Mouse (Mus musculus): ENCODE results near the gene Pafah1b1. TPM values are rescaled to one million over a fixed set of nuclear protein-coding genes. Genes with fewer than 3 reads are reported as not detected.

The Pafah1b1 gene
- total RNA-seq, 2 experiments from 2014 or later, result 107 to 138 TPM

GRCm38 (mm10) chr11:74625333-74625732 is 99.1 kb downstream of the Pafah1b1 start:
- no peak for DNase-seq (ENCODE audit: low spot score)

Other genes with a start within 250 kb of the Pafah1b1 start
- 1 to 10 TPM; 5.1 to 6.7 TPM for gene Rap1gap2, start 113.8 kb downstream of the Pafah1b1 start, total RNA-seq (2021)
- under 1 TPM; 0.05 TPM for gene Ccdc92b, start 105.1 kb downstream of the Pafah1b1 start, total RNA-seq (2021)
- 10 to 100 TPM; 90.2 to 100.0 TPM for gene Cluh, start 75.2 kb downstream of the Pafah1b1 start, total RNA-seq (2021)
- 10 to 100 TPM; 11.1 to 14.2 TPM for gene Mettl16, start 46.2 kb upstream of the Pafah1b1 start, total RNA-seq (2021)
- 1 to 10 TPM; 4.8 to 7.0 TPM for gene Mnt, start 106.2 kb upstream of the Pafah1b1 start, total RNA-seq (2021)
- 1 to 10 TPM; 1.6 to 2.4 TPM for gene Sgsm2, start 172.4 kb upstream of the Pafah1b1 start, total RNA-seq (2021)
- gene Tsr1, start 173.4 kb upstream of the Pafah1b1 start, total RNA-seq (2021), result 10 to 100 TPM; 22.8 to 26.7 TPM
- 10 to 100 TPM; 11.8 to 12.3 TPM for gene Smg6, start 201.2 kb upstream of the Pafah1b1 start, total RNA-seq (2021)
- 10 to 100 TPM; 15.6 to 22.8 TPM for gene Srr, start 201.3 kb upstream of the Pafah1b1 start, total RNA-seq (2021)

Measured in gastrocnemius, adult 18-20 months (tissue).